Mouse (Mus musculus): ENCODE results near the gene Cers6.
A peak's percentile ranks its signal among the peaks of the same experiment; 100 is the strongest.

Gene Cers6

GRCm38 (mm10) chr2:69080760-69081159 lies 219.5 kb downstream of the Cers6 start:
- no peak for DNase-seq

GRCm38 (mm10) chr2:69082499-69083197 lies 221.4 kb downstream of the Cers6 start:
- DNase-seq, result peak; percentile 22

- no peak for DNase-seq
These were observed 221.9 kb downstream of the Cers6 start for GRCm38 (mm10) chr2:69083198-69083509.

GRCm38 (mm10) chr2:69084416-69084815 lies 223.2 kb downstream of the Cers6 start:
- peak; percentile 28 for DNase-seq

GRCm38 (mm10) chr2:69086505-69087260 lies 225.4 kb downstream of the Cers6 start:
- peak; percentile 41 for DNase-seq

GRCm38 (mm10) chr2:69095836-69096235 lies 234.6 kb downstream of the Cers6 start:
- no peak for DNase-seq

- DNase-seq, result no peak
These were observed 235.6 kb downstream of the Cers6 start for GRCm38 (mm10) chr2:69096821-69097220.

GRCm38 (mm10) chr2:69097526-69097925 lies 236.3 kb downstream of the Cers6 start:
- DNase-seq, result no peak

- DNase-seq, result no peak
These were observed 237.5 kb downstream of the Cers6 start for GRCm38 (mm10) chr2:69098701-69099100.

- no peak for DNase-seq
These were observed 237.9 kb downstream of the Cers6 start for GRCm38 (mm10) chr2:69099147-69099546.

- peak; percentile 77 for DNase-seq
These were observed 239.5 kb downstream of the Cers6 start for GRCm38 (mm10) chr2:69100706-69101105.

GRCm38 (mm10) chr2:69103526-69103925 lies 242.3 kb downstream of the Cers6 start:
- DNase-seq, result no peak

- DNase-seq, result no peak
These were observed 243.4 kb downstream of the Cers6 start for GRCm38 (mm10) chr2:69104511-69105145.

GRCm38 (mm10) chr2:69109246-69109645 lies 248.0 kb downstream of the Cers6 start:
- DNase-seq, result no peak

GRCm38 (mm10) chr2:69109710-69110109 lies 248.5 kb downstream of the Cers6 start:
- DNase-seq, result no peak

- no peak for DNase-seq
These were observed 251.4 kb downstream of the Cers6 start for GRCm38 (mm10) chr2:69112609-69113008.

GRCm38 (mm10) chr2:69113829-69114547 lies 252.7 kb downstream of the Cers6 start:
- DNase-seq, result no peak

GRCm38 (mm10) chr2:69115921-69116320 lies 254.7 kb downstream of the Cers6 start:
- DNase-seq, result no peak

- no peak for DNase-seq
These were observed 255.5 kb downstream of the Cers6 start for GRCm38 (mm10) chr2:69116767-69117166.

GRCm38 (mm10) chr2:69118994-69119393 lies 257.8 kb downstream of the Cers6 start:
- no peak for DNase-seq

GRCm38 (mm10) chr2:69119718-69120117 lies 258.5 kb downstream of the Cers6 start:
- DNase-seq, result no peak

- no peak for DNase-seq
These were observed 260.4 kb downstream of the Cers6 start for GRCm38 (mm10) chr2:69121681-69122080.

GRCm38 (mm10) chr2:69125425-69125824 lies 264.2 kb downstream of the Cers6 start:
- DNase-seq, result no peak

Data from embryo, embryonic 11 days (tissue).